Mouse (Mus musculus): Measurements from ENCODE around the gene Kmt5c.

DNA sequence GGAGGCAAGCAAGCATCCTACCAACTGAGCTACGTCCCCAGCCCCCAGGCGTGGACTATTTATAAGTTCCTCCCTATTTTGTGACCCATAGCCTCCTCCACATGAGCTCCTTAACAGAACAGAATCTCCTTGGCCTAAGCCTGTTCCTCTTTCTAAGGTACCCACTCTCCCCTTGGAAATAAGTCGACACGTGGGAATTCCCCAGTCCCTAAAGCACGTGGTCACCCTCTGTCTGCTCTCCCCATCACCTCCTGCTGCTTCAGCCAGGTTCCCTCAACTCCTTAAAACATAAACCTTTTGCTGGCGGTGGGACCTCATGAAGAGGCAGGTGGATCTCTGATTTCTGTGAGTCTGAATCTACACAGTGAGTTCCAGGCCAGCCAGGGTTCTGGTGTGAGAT, 23.0 kb upstream of the Kmt5c start:
- TF ChIP-seq POLR2A (IDR thresholded peaks at IDR 0.05; ENCODE audit: extremely low read depth, insufficient read depth, low read length) (no peak), CTCF (IDR thresholded peaks at IDR 0.05; ENCODE audit: low read depth, low read length) (no peak)

Measured in liver, adult 2 months (tissue).